Comparison of ENCODE assay signal across 11 mouse cellular contexts in genomic region chr19:32189036-32189436, GRCm38 (mm10).
DNase-seq lines count a peak whose midpoint lies in the region; ATAC-seq and TF ChIP-seq lines count a peak whose summit lies in the region.
"Had no signal": no experiment of that assay in that cellular context is flagged by ENCODE, and none has a peak within 500 bp of the region (broad histone marks: within the 10 kb centered on the region; RNA-seq: fewer than 3 reads in every experiment).

No protein-coding gene starts in this region.

- ATAC-seq in limb, embryonic 13.5 days (ENCODE audit: low FRiP score, low read depth), result no peak
- ATAC-seq: forebrain, embryonic 13.5 days; inflammation-experienced regulatory T-cells, adult 6 months had no signal

- intact Hi-C loops in left cerebral cortex, adult 2 months (cut with DNase I), result no loop called here

- no peaks in the 10 kb centered on the region for H3K9me3 ChIP-seq in limb, embryonic 13.5 days
- H3K9me3 ChIP-seq: forebrain, embryonic 13.5 days had no signal

- H3K4me3 ChIP-seq in left cerebral cortex, adult 2 months, result no peak overlapping the region
- H3K4me3 ChIP-seq in limb, embryonic 13.5 days, result no peak overlapping the region
- H3K4me3 ChIP-seq: forebrain, embryonic 13.5 days had no signal

- H3K9ac ChIP-seq in limb, embryonic 13.5 days, result no peak overlapping the region
- H3K9ac ChIP-seq: forebrain, embryonic 13.5 days had no signal

- 57% methylated on average over 5 of the region's 5 CpGs for WGBS in limb, embryonic 13.5 days

- no peak for DNase-seq in left cerebral cortex, adult 2 months (ENCODE audit: extremely low spot score in 1 of 2, low spot score in 2 of 2)
- DNase-seq in left cerebral cortex, adult 8-10 months (ENCODE audit: low spot score in 2 of 2), result no peak
- DNase-seq in ZHBTc4 (ENCODE audit: low read depth, low spot score) (peak; percentile 66), adipocyte (ENCODE audit: low spot score) (no peak)
- peak; percentile 76 for DNase-seq in kidney, adult 11 months
- DNase-seq in thymus, postnatal 4 days, result no peak
- DNase-seq: gastrocnemius, postnatal 10 days; right cerebral cortex, postnatal 4 days had no signal

- no peak overlapping the region for H3K4me2 ChIP-seq in limb, embryonic 13.5 days (replicated peaks)
- H3K4me2 ChIP-seq: forebrain, embryonic 13.5 days had no signal

- TF ChIP-seq CTCF in left cerebral cortex, adult 2 months (IDR thresholded peaks at IDR 0.05), result no peak

- no peaks in the 10 kb centered on the region for H3K36me3 ChIP-seq in limb, embryonic 13.5 days

- peaks cover 18% of the 10 kb centered on the region for H3K4me1 ChIP-seq in limb, embryonic 13.5 days
- H3K4me1 ChIP-seq: forebrain, embryonic 13.5 days had no signal

- 0 out of 2 replicates have a peak overlapping the region, but pooled peaks have one; percentile 1 for H3K27ac ChIP-seq in left cerebral cortex, adult 2 months
- H3K27ac ChIP-seq in limb, embryonic 13.5 days, result 0 out of 2 replicates have a peak overlapping the region, but pooled peaks have one; percentile 39
- H3K27ac ChIP-seq: forebrain, embryonic 13.5 days had no signal

- H3K27me3 ChIP-seq in limb, embryonic 13.5 days, result no peaks in the 10 kb centered on the region
- H3K27me3 ChIP-seq: forebrain, embryonic 13.5 days had no signal

Comparison
In these comparisons a context has a peak if more than half of its experiments do, and no peak if none do; other contexts are left out.
1. DNase-seq: peak in ZHBTc4 (single experiment) and kidney, adult 11 months (single experiment); none in left cerebral cortex, adult 2 months (0 of 2), left cerebral cortex, adult 8-10 months (0 of 2), adipocyte (single experiment) and thymus, postnatal 4 days (single experiment).